Mouse (Mus musculus) CH12.LX (cell line): Measurements from ENCODE around the gene Bend3. TPM values are rescaled to one million over a fixed set of nuclear protein-coding genes. Genes with fewer than 3 reads are reported as not detected.

Source experiments
- DNase-seq: peaks from one replicate; pipeline ENCODE4 v3.0.0-alpha.2; 2013; ENCODE audit errors: extremely low read depth
- H3K27ac ChIP-seq: 2 replicates; pipeline ENCODE4 v1.5.1; 2012; ENCODE audit warnings: low read depth, mild to moderate bottlenecking, control low read depth, moderate library complexity; ENCODE audit not compliant: insufficient read depth
- H3K27me3 ChIP-seq: replicated peaks from 2 replicates; pipeline ENCODE3; 2012; ENCODE audit warnings: inconsistent platforms
- H3K36me3 ChIP-seq, 2 experiments: replicated peaks in 1 of 2; 2 replicates each; pipeline versions ENCODE3 to v1.6.1; 2012; ENCODE audit warnings: inconsistent platforms in 1 of 2, low read length in 1 of 2, mild to moderate bottlenecking in 1 of 2, mixed read lengths in 1 of 2, moderate library complexity in 1 of 2; ENCODE audit not compliant: control insufficient read depth in 1 of 2, insufficient read depth in 1 of 2
- H3K4me1 ChIP-seq, 2 experiments: 2 replicates each; pipeline ENCODE4 v1.6.1; 2012; ENCODE audit warnings: inconsistent platforms in 1 of 2, moderate library complexity in 1 of 2; ENCODE audit not compliant: insufficient read depth in 2 of 2, control insufficient read depth in 1 of 2
- H3K4me2 ChIP-seq: 2 replicates; pipeline ENCODE4 v1.6.1; 2012; ENCODE audit warnings: low read depth, mild to moderate bottlenecking, control low read depth; ENCODE audit not compliant: poor library complexity, insufficient read depth, severe bottlenecking
- H3K4me3 ChIP-seq, 3 experiments: fragments of 150-350 bp in 1 of 3; sonication (generic) in 1 of 3; replicated peaks in 1 of 3; 2 replicates each; pipeline versions ENCODE3 to v1.5.1; 2011 to 2012; ENCODE audit warnings: low read depth in 2 of 3, low read length in 2 of 3, mild to moderate bottlenecking in 2 of 3, moderate library complexity in 2 of 3, control low read depth in 1 of 3, improper control_type of control experiment in 1 of 3, inconsistent platforms in 1 of 3, mixed read lengths in 1 of 3; ENCODE audit not compliant: poor library complexity in 1 of 3
- H3K79me2 ChIP-seq: replicated peaks from 2 replicates; pipeline ENCODE4 v1.6.1; 2012; ENCODE audit warnings: mild to moderate bottlenecking, moderate library complexity; ENCODE audit not compliant: control insufficient read depth, poor library complexity, insufficient read depth, severe bottlenecking; ENCODE audit errors: extremely low read depth
- H3K9ac ChIP-seq: 2 replicates; pipeline ENCODE4 v1.6.1; 2012; ENCODE audit warnings: low read depth, mild to moderate bottlenecking, control low read depth, moderate library complexity; ENCODE audit not compliant: insufficient read depth
- H3K9me3 ChIP-seq: replicated peaks from 2 replicates; pipeline ENCODE3; 2012; ENCODE audit warnings: low read length, inconsistent platforms, mixed read lengths
- BHLHE40 ChIP-seq: IDR thresholded peaks from 2 replicates; pipeline ENCODE4 v1.6.1; 2011; ENCODE audit warnings: mild to moderate bottlenecking, low read depth, low read length, improper control_type of control experiment
- CHD2 ChIP-seq: IDR thresholded peaks from 2 replicates; pipeline ENCODE4 v1.6.1; 2011; ENCODE audit warnings: low read length, improper control_type of control experiment
- CTCF ChIP-seq, 2 experiments: IDR thresholded peaks in 1 of 2; conservative IDR thresholded peaks in 1 of 2; 2 replicates each; pipeline ENCODE4 v1.5.1; 2011 to 2012; ENCODE audit warnings: low read depth in 2 of 2, low read length in 2 of 2, improper control_type of control experiment in 1 of 2, inconsistent platforms in 1 of 2, mild to moderate bottlenecking in 1 of 2, moderate library complexity in 1 of 2
- ELF1 ChIP-seq: IDR thresholded peaks from 2 replicates; pipeline ENCODE4 v1.6.1; 2014; ENCODE audit warnings: low read depth, mild to moderate bottlenecking, inconsistent platforms, low read length, improper control_type of control experiment
- ETS1 ChIP-seq: conservative IDR thresholded peaks from 2 replicates; pipeline ENCODE4 v1.6.1; 2012; ENCODE audit warnings: low read depth, mild to moderate bottlenecking, inconsistent platforms, low read length, improper control_type of control experiment, moderate library complexity
- GABPA ChIP-seq: IDR thresholded peaks from 2 replicates; pipeline ENCODE4 v1.6.1; 2012; ENCODE audit warnings: low read depth, low read length, improper control_type of control experiment, inconsistent platforms; ENCODE audit not compliant: insufficient replicate concordance
- HCFC1 ChIP-seq: IDR thresholded peaks from 2 replicates; pipeline ENCODE4 v1.6.1; 2012; ENCODE audit warnings: low read depth, mild to moderate bottlenecking, inconsistent platforms, low read length, improper control_type of control experiment
- IRF4 ChIP-seq: IDR thresholded peaks from 2 replicates; pipeline ENCODE4 v1.6.1; 2014; ENCODE audit warnings: low read depth, mild to moderate bottlenecking, inconsistent platforms, low read length, improper control_type of control experiment
- JUND ChIP-seq: conservative IDR thresholded peaks from 2 replicates; pipeline ENCODE4 v1.6.1; 2011; ENCODE audit warnings: low read depth, low read length, improper control_type of control experiment
- KAT2A ChIP-seq: IDR thresholded peaks from 2 replicates; pipeline ENCODE4 v1.6.1; 2012; ENCODE audit warnings: low read length, improper control_type of control experiment, inconsistent platforms; ENCODE audit not compliant: insufficient replicate concordance
- MAFK ChIP-seq: IDR thresholded peaks from 2 replicates; pipeline ENCODE4 v1.6.1; 2011; ENCODE audit warnings: low read length, improper control_type of control experiment; ENCODE audit not compliant: insufficient replicate concordance
- MAX ChIP-seq: IDR thresholded peaks from 2 replicates; pipeline ENCODE4 v1.6.1; 2011; ENCODE audit warnings: low read length, improper control_type of control experiment
- MAZ ChIP-seq: IDR thresholded peaks from 2 replicates; pipeline ENCODE4 v1.6.1; 2012; ENCODE audit warnings: low read depth, mild to moderate bottlenecking, inconsistent platforms, low read length, improper control_type of control experiment, moderate library complexity
- MEF2A ChIP-seq: IDR thresholded peaks from 2 replicates; pipeline ENCODE4 v1.6.1; 2014; ENCODE audit warnings: low read depth, mild to moderate bottlenecking, inconsistent platforms, low read length, improper control_type of control experiment, borderline replicate concordance
- MXI1 ChIP-seq: IDR thresholded peaks from 2 replicates; pipeline ENCODE4 v1.6.1; 2011; ENCODE audit warnings: mild to moderate bottlenecking, low read depth, low read length, improper control_type of control experiment
- MYC ChIP-seq: IDR thresholded peaks from 2 replicates; pipeline ENCODE4 v1.6.1; 2011; ENCODE audit warnings: low read depth, mild to moderate bottlenecking, improper control_type of control experiment, low read length
- NELFE ChIP-seq: IDR thresholded peaks from 2 replicates; pipeline ENCODE4 v1.6.1; 2011; ENCODE audit warnings: low read depth, low read length, improper control_type of control experiment
- NRF1 ChIP-seq: IDR thresholded peaks from 2 replicates; pipeline ENCODE4 v1.6.1; 2014; ENCODE audit warnings: low read depth, mild to moderate bottlenecking, inconsistent platforms, low read length, improper control_type of control experiment, moderate library complexity
- PAX5 ChIP-seq: IDR thresholded peaks from 2 replicates; pipeline ENCODE4 v1.6.1; 2012; ENCODE audit warnings: low read length, inconsistent platforms, mixed read lengths
- POLR2A ChIP-seq: IDR thresholded peaks from 2 replicates; pipeline ENCODE4 v1.6.1; 2011; ENCODE audit warnings: low read depth, mild to moderate bottlenecking, improper control_type of control experiment, low read length
- RAD21 ChIP-seq: IDR thresholded peaks from 2 replicates; pipeline ENCODE4 v1.6.1; 2011; ENCODE audit warnings: low read depth, mild to moderate bottlenecking, low read length, improper control_type of control experiment, moderate library complexity
- RCOR1 ChIP-seq: conservative IDR thresholded peaks from 2 replicates; pipeline ENCODE4 v1.6.1; 2012; ENCODE audit warnings: low read depth, mild to moderate bottlenecking, inconsistent platforms, low read length, improper control_type of control experiment
- SMC3 ChIP-seq: IDR thresholded peaks from 2 replicates; pipeline ENCODE4 v1.6.1; 2011; ENCODE audit warnings: low read depth, low read length, improper control_type of control experiment
- TBP ChIP-seq: conservative IDR thresholded peaks from 2 replicates; pipeline ENCODE4 v1.6.1; 2011; ENCODE audit warnings: low read depth, low read length, improper control_type of control experiment
- TCF12 ChIP-seq: IDR thresholded peaks from 2 replicates; pipeline ENCODE4 v1.6.1; 2014; ENCODE audit warnings: low read depth, mild to moderate bottlenecking, inconsistent platforms, low read length, improper control_type of control experiment
- UBTF ChIP-seq: IDR thresholded peaks from 2 replicates; pipeline ENCODE4 v1.6.1; 2012; ENCODE audit warnings: low read depth, mild to moderate bottlenecking, inconsistent platforms, low read length, improper control_type of control experiment, moderate library complexity
- USF1 ChIP-seq: IDR thresholded peaks from 2 replicates; pipeline ENCODE4 v1.6.1; 2014; ENCODE audit warnings: low read depth, mild to moderate bottlenecking, inconsistent platforms, low read length, improper control_type of control experiment
- USF2 ChIP-seq: conservative IDR thresholded peaks from 2 replicates; pipeline ENCODE4 v1.6.1; 2011; ENCODE audit warnings: low read depth, low read length, improper control_type of control experiment
- ZKSCAN1 ChIP-seq: IDR thresholded peaks from 2 replicates; pipeline ENCODE4 v1.6.1; 2012; ENCODE audit warnings: low read depth, inconsistent platforms, low read length, improper control_type of control experiment, borderline replicate concordance
- ZNF384 ChIP-seq: IDR thresholded peaks from 2 replicates; pipeline ENCODE4 v1.6.1; 2012; ENCODE audit warnings: low read depth, low read length, improper control_type of control experiment, inconsistent platforms
- dilution Hi-C: fragments of 300-500 bp; cut with MboI; formaldehyde crosslinking; loops from 2 replicates; pipeline ENCODE4 v1.14.3; 2020; ENCODE audit warnings: low sequenced_read_pairs; ENCODE audit not compliant: extremely low pct_unique_long_range_greater_than_20kb, extremely low pct_ligation_motif_present
- in situ Hi-C: fragments of 300-500 bp; cut with MboI; formaldehyde crosslinking; loops from 3 replicates; pipeline ENCODE4 v1.14.3; 2019; ENCODE audit warnings: low sequenced_read_pairs, low pct_ligation_motif_present, low pct_unique_long_range_greater_than_20kb, mixed read lengths
- polyA plus RNA-seq: library from polyadenylated mRNA; unstranded; fragments of >175 nt; gene quantifications from 2 replicates; pipeline ENCODE4 v1.2.1, GENCODE M21; 2012; ENCODE audit warnings: low read depth; ENCODE audit not compliant: insufficient read length
- total RNA-seq, 2 experiments: library from RNA; depleted of rRNA; stranded (reverse); fragments of 300-350 nt in 1 of 2; fragments of >200 nt in 1 of 2; gene quantifications; 2 replicates each; pipeline ENCODE4 v1.2.3; 2012 to 2014

Gene Bend3
- total and polyA plus RNA-seq, 3 experiments: 7.4 to 18.9 (median 8.7) TPM

DNA sequence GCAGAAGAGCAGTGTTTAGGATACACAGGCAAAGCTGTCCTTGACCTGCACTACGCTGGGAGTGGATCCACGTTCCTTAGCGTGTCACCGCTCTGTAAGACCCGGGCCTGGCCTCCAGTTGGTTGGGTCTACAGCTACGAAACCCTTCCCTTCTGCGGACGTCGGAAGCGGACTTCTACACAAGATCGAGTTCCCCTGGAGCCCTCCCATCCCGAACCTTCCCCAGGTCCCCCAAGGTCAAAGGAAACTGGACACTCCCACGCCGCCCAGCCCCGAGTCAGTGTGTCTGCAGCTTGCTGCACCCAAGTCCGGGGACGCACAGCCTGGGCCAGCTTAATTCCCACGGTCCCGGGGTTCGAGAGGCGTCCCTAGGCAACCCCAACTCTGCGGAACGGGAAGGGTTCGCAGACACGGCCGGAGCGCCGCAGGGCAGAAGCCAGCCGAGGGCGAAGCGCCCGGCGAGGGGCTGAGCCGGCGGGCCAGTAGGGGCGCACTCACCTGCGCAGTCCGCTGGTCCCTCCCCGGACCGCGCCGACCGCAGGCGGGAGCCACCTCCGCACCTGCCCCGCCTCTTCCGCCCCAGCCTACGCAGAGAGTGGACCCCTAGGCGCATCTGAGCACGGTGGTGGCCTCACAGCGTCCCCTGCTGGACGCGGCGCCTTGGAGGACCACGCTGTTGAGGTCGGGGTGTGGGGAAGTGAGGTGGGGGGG is 62.0 kb downstream of the Bend3 start, which contains the start of gene 1700021F05Rik:
1700021F05Rik (minus strand) TSS at position 553 of the 711 bp plus-strand sequence.
- no peak within 1 kb of the TSS for H3K27ac ChIP-seq
- H3K9ac ChIP-seq: peak within 1 kb of the TSS; percentile 94

GRCm38 (mm10) chr10:43541153-43541544 is 62.5 kb downstream of the Bend3 start:
- no peak for TF ChIP-seq JUND
- TF ChIP-seq ZKSCAN1: no peak
- TF ChIP-seq TBP: no peak
- no peak for TF ChIP-seq UBTF
- TF ChIP-seq POLR2A: no peak; the same call in 1 of the 2 replicates
- TF ChIP-seq HCFC1: no peak
- no peak; the same call in 1 of the 2 replicates for TF ChIP-seq MAZ
- TF ChIP-seq KAT2A: no peak
- no peak for TF ChIP-seq ZNF384
- no peak for TF ChIP-seq USF2
- TF ChIP-seq RAD21: no peak
- no peak for TF ChIP-seq BHLHE40
- TF ChIP-seq CHD2: no peak
- no peak for TF ChIP-seq RCOR1
- no peak for TF ChIP-seq ETS1
- no peak for TF ChIP-seq TCF12
- TF ChIP-seq MYC: no peak
- TF ChIP-seq CTCF (conservative IDR thresholded peaks at IDR 0.05 in 1 of 2, IDR thresholded peaks at IDR 0.05 in 1 of 2; ENCODE audit: low read depth in 2 of 2, low read length in 2 of 2): no peak
- TF ChIP-seq ELF1: no peak
- in situ Hi-C loops: no loop called here
- Histone ChIP-seq H3K36me3 (peaks cover 2 to 22% of the 10 kb centered on the region in 2 experiments), H3K4me3 (peak overlapping the region in 2 of 3 experiments; percentile 28 to 34), H3K9me3 (no peaks in the 10 kb centered on the region), H3K27ac (no peak overlapping the region), H3K27me3 (no peaks in the 10 kb centered on the region), H3K4me1 (peaks cover 6 to 20% of the 10 kb centered on the region in 2 experiments; a peak in 3 of 4 replicates), H3K79me2 (peaks cover 2% of the 10 kb centered on the region; the same call in 1 of the 2 replicates), H3K9ac (peak overlapping the region; percentile 44; the same call in 1 of the 2 replicates), H3K4me2 (peak overlapping the region; percentile 58)
- DNase-seq: no peak
- dilution Hi-C loops: no loop called here

More for the DNA sequence above, 62.0 kb downstream of the Bend3 start, which contains the start of gene 1700021F05Rik:
- dilution Hi-C loops: no loop called here
- Histone ChIP-seq H3K4me1 (peaks cover 6 to 20% of the 10 kb centered on the region in 2 experiments; a peak in 3 of 4 replicates), H3K27me3 (no peaks in the 10 kb centered on the region), H3K4me3 (peak within 1 kb of the TSS; percentile 79 to 95 (median 94)), H3K4me2 (peak within 1 kb of the TSS; percentile 87), H3K9me3 (no peaks in the 10 kb centered on the region), H3K79me2 (peaks cover 2% of the 10 kb centered on the region; the same call in 1 of the 2 replicates), H3K36me3 (peaks cover 4 to 27% of the 10 kb centered on the region in 2 experiments)
- in situ Hi-C loops: no loop called here
- DNase-seq: peak; percentile 91
- TF ChIP-seq RCOR1 (no peak), POLR2A (peak; percentile 84), NELFE (peak; percentile 64), ELF1 (peak; percentile 82), TCF12 (peak; percentile 93), GABPA (peak; percentile 81), MXI1 (0 out of 2 replicates have a peak, but pooled peaks have one; percentile 52), TBP (peak; percentile 47; the same call in 1 of the 2 replicates), KAT2A (peak; percentile 79; the same call in 1 of the 2 replicates), CHD2 (no peak), RAD21 (peak; percentile 25), UBTF (peak; percentile 64), PAX5 (no peak), MEF2A (peak; percentile 81), MYC (no peak), USF1 (no peak), MAFK (no peak), CTCF (conservative IDR thresholded peaks at IDR 0.05 in 1 of 2, IDR thresholded peaks at IDR 0.05 in 1 of 2; ENCODE audit: low read depth in 2 of 2, low read length in 2 of 2) (peak; percentile 5 to 83; a peak in 2 of 4 replicates), IRF4 (peak; percentile 73; the same call in 1 of the 2 replicates), MAX (peak; percentile 19; the same call in 1 of the 2 replicates), NRF1 (peak; percentile 80), SMC3 (peak; percentile 28), HCFC1 (peak; percentile 86)
